Mouse (Mus musculus): ENCODE data around the gene Zdhhc19. TPM values are rescaled to one million over a fixed set of nuclear protein-coding genes. Genes with fewer than 3 reads are reported as not detected.

Gene Zdhhc19
- total RNA-seq (2022) = not detected

DNA sequence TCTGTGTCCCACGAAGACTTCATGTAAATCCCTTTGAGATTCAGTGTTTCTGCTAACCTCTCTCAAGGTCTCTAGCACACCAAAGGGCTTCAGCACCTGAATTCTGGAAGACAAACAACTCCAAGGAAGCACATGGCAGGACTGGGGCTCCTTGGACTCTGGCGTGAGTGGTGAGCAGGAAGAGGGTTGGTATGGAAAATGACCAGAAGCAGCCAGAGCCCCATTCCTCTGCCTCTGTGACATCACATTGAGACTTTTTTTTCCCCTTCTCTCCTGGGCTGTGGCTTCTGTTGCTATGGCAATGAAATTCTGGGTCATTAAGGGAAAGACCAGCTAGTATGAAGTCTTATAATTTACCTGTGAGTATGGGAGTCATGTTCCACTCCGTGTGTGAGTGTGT lies at the start of gene Zdhhc19:
TSS of gene Zdhhc19 (plus strand) at position 301 of the 400 bp plus-strand sequence.
- no peak for DNase-seq (ENCODE audit: low spot score in 2 of 2)

DNA sequence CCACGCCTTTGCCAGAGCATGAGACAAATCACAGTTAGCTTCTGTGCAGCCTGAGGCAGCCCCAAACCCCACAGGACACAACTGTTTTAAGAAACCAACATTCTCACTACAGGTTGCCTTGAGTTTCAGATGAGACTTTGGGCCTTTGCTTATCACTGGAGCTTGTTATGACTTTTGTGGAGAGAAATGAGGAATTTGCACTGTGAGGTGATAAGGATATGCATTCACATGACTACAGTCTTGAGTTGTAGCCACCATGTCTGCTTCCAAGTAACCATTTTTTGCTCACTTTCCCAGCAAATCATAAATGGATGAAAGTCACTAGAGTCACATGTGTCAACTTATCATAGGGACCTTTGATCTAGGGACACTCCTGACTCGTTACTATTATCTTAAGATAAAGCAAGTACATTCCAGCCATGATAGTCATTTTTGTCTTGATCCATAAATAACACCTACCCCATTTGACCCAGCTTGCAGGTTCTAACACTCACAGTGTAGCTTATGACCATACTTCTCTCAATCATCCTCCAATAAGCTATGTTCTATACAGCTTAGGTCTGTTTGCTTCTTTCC lies 49.4 kb upstream of the Zdhhc19 start:
- DNase-seq (ENCODE audit: low spot score in 2 of 2) = no peak

DNA sequence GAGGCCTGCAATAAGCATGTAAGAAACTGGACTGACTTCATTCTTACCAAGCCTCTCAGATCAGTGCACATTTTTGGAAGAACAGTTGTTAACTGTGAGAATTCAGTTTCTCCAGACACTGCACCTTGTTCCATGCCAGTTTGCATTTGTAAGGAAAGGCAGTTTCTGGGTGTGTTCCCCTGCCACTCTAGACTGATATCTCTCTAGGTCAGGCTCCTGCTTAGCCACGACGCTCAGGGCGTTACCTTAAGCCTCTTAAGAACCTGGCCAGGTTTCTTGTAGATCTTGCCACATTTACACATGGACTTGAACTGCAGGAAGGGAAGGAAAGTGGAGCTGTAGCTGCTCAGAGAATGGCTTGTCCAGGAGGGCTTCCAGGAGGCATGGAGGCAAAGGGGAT lies 46.4 kb upstream of the Zdhhc19 start:
- DNase-seq (ENCODE audit: low spot score in 2 of 2) = no peak

DNA sequence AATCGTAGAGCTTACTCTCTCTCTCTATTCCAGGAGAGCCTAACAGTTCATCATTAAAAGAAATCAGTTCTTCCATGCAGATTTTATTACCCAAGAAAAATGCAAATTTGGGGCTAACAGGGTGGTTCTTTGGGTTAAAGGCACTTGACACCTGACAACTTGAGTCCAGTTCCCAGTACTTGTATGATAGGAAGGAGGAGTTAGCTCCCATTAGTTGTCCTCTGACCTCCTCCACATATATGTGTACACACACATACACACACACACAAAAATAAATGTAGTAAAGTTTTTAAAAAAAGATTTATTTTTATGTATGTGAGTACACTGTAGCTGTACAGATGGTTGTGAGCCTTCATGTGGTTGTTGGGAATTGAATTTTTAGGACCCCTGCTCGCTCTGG lies 45.9 kb upstream of the Zdhhc19 start:
- no peak for DNase-seq (ENCODE audit: low spot score in 2 of 2)

DNA sequence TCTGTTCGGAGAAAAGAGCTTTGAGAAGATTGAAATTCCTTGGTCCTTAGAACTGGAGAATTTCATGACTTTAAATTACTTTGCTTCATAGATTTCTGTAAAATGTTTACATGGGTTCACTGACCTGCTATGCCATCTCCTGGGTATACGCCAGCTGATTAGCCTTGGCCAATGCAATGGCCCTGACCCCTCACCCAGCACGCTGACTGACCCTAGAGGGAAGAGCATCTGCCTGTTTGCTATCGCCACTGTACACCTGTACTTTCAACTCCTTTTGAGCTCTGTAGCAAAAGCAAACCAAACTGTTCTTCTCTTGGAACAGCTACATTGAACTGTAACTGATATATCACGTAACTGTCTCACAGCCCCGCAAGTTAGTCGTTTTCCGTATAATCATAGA lies 43.0 kb upstream of the Zdhhc19 start:
- no peak for DNase-seq (ENCODE audit: low spot score in 2 of 2)

DNA sequence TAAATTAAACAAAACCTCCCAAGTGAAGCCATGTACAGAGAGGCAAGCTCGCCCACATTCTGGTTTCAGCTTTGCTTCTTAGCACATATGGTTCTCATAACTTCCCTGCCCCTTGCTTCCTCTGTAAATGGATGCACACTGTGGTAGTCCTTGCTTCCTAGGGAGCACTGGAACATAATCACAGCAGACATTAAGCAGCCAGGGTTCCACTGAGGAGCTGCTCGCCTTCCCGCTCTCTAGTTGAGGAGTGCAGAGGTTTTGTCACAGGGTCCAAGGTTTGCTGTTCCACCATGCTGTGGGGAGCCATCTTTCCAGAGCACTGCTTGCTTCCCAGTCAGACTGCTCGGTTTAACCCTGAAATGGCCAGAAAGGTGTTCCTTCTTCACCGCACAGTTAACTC lies 41.4 kb upstream of the Zdhhc19 start:
- no peak for DNase-seq (ENCODE audit: low spot score in 2 of 2)

DNA sequence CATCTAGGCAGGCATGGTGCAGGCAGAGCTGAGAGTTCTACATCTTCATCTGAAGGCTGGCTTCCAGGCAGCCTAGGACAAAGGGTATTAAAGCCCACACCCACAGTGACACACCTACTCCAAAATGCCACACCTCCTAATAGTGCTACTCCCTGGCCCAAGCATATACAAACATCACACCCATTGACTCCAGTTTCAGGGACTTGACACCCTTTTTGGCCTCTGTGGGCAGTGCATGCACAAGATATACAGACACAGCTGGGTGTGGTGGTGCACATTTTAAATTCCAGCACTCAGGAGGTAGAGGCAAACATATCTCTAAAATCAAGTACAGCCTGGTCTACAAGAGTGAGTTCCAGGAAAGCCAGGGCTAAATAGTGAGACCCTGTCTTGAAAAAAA lies 40.0 kb upstream of the Zdhhc19 start:
- no peak for DNase-seq (ENCODE audit: low spot score in 2 of 2)

DNA sequence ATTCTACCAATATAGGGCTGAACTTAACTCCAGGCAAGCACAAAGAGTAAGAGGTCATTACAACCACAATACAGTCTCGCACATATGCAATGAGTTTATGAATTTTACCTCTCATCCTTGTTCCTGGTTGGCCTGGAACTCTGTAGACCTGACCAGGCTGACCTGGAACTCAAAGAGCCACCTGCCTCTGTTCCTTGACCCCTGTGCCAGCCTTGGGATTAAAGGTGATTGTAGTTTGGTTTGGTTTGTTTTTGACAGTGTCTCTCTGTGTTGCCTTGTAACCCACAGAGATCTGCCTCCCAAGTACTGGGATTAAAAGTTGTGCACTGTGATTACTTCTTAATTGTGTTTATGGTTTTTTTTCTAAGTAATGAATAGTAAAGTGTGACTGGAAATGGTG lies 39.3 kb upstream of the Zdhhc19 start:
- no peak for DNase-seq (ENCODE audit: low spot score in 2 of 2)

DNA sequence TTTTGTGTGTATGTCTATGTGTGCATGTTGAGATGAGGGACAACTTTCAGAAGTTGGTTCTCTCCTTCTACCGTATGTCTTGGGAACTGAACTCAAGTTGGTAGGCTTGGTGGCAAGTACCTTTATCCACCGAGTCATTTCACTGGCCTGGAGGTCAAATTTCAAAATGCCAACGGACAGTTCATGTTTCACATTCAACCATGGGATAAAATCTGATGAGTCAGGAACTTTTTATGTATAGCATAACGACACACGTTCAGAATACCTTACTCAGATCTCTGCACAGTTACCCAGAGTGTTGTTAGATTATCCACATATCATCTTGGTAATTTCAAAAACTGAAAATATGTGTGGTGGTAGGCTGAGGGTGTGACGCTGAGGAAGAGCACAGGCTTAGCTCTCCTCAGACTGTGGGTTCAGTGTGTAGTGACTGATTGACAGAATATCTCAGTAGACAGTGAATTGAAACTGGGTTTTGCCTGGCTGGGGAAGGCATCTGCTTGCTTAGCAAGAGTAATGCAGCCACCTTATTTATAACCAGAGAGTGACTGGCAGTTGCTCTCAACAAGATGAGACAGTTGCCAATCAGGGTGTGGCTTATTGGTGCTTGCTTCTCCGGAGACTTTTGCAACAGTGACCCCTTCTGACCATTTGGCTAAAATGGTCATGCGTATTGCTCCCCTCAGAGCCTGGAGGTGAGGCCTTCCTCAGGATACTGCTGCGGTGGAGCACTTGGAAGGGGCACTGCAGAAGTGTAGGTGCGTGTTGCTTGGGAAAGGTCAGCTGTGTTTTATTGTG lies 38.3 kb upstream of the Zdhhc19 start:
- no peak for DNase-seq (ENCODE audit: low spot score in 2 of 2)

DNA sequence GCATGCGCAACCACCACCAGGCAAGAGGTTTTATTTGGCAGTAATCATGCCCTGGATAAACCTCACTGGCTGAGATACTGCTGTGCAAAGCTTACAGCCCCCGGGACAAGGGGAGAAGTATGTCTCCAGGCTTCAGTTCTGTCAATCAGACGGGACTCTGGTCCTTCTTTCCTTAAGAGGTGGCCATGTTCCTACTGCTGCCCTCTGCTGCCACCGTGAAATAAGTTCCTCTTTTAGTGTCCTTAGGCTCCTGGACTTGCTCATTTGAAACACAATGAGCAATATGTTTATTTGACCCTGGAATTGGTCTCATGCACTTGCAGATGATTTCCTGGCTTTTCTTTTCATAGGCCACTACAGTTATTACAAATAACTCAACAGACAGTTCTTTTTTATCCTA lies 35.5 kb upstream of the Zdhhc19 start:
- no peak for DNase-seq (ENCODE audit: low spot score in 2 of 2)

DNA sequence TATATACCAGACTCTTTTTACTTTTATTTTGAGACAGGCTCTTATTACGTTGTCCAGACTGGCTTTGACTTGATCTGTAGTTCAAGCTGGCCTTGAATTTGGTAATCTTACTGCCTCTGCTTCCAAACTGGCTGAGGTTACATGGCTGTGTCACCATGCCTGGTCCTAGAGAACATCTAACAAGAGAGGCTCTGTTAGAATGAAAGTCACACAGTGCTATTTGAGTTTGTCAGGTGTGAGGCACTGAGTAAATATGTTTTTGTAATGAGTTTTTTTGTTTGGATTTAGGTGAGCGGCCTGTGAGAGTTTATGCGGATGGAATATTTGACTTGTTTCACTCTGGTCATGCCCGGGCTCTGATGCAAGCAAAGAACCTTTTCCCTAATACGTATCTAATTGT lies 34.4 kb upstream of the Zdhhc19 start:
- no peak for DNase-seq (ENCODE audit: low spot score in 2 of 2)

DNA sequence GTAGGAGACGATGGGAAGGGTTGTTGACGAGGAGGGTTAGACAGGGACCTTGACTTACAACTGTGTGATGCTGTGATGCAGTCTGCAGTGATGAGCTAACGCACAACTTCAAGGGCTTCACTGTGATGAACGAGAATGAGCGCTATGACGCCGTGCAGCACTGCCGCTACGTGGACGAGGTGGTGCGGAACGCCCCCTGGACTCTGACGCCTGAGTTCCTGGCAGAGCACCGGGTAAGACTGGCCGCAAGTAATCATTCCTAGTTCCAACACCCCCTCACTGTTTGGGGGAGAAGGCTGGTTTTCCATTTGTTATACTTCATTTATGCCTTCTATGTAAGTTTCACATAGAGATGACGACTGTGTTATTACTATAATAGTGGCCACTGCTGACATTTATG lies 33.1 kb upstream of the Zdhhc19 start:
- no peak for DNase-seq (ENCODE audit: low spot score in 2 of 2)

DNA sequence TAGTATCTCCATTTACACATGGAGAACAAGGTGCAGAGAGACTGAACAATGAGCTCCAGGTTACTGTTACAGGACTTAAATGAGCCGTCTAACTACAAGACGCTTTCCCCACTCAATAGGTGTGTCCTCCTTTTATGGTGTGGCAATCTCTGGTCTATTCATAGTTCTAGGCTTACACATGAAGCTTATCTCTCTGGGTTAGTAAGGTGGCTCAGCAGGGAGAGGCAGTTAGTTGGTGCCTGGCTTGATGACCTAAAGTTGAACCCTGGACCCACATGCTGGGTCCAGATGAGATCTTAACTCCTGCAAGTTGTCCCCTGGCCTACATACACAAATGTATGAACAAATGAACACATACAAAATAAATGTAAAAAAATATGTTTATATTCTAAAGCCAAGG lies 32.6 kb upstream of the Zdhhc19 start:
- DNase-seq (ENCODE audit: low spot score in 2 of 2) = no peak

DNA sequence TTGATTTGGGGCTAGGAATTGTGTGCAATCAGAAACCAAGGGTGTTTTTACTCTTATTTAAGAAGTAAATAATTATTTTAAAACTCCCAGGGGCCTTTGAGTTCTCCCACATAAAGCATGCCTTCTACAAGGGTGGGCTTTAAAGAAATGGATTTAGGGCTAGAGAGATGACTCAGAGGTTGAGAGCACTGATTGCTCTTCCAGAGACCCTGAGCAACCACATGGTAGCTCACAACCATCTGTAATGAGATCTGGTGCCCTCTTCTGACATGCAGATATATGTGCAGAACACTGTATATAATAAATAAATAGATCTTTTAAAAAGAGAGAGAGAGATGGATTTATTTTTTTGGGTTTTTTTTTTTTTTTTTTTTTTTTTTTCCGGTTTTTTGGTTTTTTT lies 31.2 kb upstream of the Zdhhc19 start:
- no peak for DNase-seq (ENCODE audit: low spot score in 2 of 2)

DNA sequence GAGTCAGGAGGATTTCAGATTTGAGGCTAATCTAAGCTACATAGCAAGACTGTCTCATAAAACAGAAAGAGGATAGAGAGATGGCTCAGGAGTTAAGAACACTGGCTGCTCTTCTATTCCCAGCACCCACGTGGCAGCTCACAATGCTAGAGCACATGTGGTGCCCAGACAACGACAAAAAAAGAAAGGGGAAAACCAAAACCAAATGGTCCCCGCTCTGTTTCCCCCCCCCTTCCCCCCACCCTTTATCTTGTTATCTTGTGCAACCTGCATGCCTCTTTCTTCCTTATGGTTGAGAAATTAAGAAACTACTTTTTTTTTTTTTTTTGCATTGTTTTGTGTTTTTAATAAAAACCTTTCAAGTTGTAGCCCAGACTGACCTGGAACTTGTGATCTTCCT lies 27.6 kb upstream of the Zdhhc19 start:
- no peak for DNase-seq (ENCODE audit: low spot score in 2 of 2)

DNA sequence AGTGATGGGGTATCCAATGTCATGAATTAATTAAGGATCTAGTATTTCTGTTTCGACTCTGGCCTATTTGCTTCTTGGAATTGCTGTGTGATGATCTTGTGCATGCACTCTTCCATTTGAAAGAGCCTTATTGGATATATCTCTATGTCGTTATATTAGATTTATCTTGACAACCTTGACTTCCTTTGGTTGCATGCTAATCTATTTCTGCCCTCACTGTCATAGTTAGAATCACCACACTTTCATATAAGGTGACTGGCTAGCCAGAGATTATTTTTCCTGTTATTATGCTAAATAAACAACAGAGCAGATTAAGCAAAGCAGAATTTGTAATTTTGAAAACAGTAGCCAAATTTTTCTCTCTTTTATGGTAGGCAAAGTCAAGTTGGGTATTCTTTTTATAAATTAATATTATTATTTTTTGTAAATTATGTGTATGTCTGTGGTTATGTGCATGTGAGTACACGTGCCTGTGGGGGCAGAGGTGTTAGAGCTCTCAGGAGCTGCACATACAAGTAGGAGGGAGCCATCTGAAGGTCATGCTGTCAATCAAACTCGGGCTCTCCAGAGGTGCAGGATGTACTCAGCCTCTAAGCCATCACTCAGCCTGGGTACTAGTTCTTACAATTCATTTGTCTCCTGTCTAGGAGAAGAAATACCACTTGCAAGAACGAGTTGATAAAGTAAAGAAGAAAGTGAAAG lies 26.5 kb upstream of the Zdhhc19 start:
- no peak for DNase-seq (ENCODE audit: low spot score in 2 of 2)

DNA sequence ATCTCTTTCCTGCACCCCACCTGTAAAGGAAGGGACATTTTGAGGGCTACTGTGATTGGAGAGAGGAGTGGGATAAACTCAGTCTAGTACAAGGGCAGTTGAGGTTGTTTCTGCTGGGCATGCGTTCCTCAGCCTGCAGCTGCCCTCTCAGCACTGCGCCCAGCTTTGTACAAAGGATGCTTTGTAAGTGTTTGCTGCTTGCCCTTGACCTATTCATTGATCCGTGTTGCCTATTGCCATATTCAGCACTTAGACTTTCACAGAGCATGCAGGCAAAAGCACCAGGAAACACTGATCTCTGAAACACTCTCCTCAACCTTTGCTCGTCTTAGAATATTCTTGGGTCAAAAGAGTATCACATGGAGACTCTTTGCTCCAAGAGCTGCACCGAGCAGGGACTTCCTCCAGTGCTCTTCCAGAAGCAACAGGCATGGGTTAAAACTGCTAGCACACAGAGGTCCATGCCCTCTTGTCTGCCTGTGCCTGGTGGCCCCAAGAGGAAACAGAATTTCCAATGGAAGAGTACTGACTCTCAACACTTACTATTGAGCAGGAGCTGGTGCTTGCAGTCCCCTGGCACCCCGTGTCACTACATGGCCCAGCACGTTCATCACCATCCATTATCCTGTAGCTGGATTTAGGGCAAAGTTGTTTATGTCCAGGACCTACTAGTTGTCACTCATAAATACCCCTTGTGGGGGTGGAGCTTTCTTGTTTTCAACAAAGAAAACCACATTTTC lies 23.6 kb upstream of the Zdhhc19 start:
- no peak for DNase-seq (ENCODE audit: low spot score in 2 of 2)

DNA sequence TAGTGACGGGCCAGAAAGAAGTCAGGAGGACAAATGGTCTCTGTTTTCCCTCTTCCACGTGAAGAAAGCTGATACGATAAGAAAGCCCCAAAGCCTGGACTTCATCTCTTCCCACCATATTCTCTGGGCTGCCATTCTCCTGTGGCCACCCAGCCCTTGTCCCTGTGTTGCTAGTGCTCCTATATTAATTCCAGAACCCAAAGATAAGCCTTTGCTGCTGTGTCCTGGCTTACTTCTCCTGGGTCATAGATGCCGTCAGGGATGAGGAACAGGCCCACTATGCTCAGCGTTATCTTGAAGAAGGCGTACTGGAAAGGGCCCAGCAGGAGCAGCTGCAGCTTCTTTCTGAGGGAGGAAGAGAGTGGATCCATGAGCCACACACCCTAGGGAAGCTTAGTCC lies 18.8 kb upstream of the Zdhhc19 start:
- DNase-seq (ENCODE audit: low spot score in 2 of 2) = no peak

DNA sequence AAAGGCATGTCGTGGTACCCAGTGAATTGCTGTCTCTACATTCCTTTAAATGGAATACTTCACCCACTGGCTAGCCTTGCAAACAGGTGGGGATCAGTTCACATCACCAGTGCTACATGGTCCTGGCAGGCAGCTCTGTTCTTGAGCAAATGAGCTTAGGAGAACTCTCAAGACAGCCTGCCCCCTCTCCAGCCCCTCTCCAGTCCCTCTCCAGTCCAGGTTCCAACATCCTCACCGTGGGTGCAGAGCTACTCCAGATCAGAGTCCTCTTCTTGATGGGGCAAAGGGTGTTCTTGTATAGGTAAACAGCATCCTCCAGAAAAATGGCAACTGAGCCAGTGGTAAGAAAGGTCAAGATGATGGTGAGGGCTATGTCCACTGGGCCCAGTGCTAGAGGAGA lies 16.6 kb upstream of the Zdhhc19 start:
- no peak for DNase-seq (ENCODE audit: low spot score in 2 of 2)

DNA sequence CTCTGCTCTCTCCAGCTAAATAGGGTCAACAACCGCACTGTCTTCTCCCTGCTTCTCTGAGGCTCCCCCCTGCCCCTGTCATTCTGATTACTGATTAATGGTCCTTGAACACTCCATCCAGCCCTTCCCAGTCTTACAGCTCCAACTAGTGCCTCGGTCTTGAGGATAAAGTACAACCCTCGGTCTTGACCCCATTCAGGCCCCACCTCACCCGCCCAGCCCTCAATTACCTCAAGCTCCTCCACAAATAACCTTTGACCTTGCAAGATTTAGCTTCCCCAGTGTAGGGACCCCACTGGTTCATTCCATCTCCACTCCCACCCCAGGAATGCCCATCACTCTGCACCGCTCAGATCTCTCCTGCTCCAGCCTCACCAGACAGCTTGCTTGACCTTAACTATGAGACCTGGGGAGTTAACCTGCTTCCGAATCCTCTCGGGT lies 11.6 kb upstream of the Zdhhc19 start:
- DNase-seq (ENCODE audit: low spot score in 2 of 2) = no peak

DNA sequence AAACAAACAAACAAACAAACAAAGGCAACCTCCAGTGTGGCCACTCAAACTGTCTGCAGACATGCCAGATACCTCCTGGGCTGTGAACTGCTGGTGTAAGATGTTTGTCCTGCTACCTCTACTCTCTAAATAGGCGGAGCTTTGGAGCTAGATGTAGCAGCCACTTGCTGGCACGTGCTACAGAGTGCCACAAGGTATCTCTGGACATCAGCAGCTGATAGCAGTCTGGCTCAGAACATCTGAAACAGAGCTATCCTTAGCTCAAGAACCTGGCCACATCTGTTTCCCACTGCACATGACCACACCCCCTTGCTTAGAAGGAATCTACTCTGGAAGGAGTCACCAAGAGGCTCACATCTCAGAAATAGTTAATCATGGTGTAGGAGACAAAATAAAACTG lies 10.9 kb upstream of the Zdhhc19 start:
- DNase-seq (ENCODE audit: low spot score in 2 of 2) = no peak

DNA sequence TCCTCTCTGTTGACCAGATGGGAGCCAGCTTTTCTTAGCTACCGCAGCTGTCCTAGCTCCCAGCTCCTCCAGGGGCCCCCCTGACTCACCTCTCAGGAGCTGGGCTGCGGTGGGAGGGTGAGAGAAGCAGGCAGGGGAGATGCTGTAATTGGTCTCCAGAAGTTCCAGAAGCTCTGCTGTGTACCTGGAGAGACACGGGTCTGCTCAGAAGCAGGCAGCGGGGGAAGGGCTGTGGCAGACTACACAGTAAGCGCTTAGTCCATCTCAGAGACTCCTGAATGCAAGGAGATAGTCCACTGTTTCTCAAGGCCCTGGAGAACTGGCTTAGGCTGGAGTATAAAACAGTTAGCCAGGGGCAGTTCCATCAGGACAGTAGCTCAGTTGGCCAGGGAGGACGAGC lies 10.0 kb upstream of the Zdhhc19 start:
- no peak for DNase-seq (ENCODE audit: low spot score in 2 of 2)
